Mouse (Mus musculus): ENCODE measurements around the gene Fgr. TPM values are rescaled to one million over a fixed set of nuclear protein-coding genes. Genes with fewer than 3 reads are reported as not detected.
A peak's percentile ranks its signal among the peaks of the same experiment; 100 is the strongest.

Gene Fgr
- polyA plus RNA-seq, 1 experiment from 2014 or later: not detected

- Histone ChIP-seq H3K9ac (0 out of 2 replicates have a peak overlapping the region, but pooled peaks have one; percentile 35), H3K27ac (replicated peaks) (peak overlapping the region; percentile 84), H3K4me3 (no peak overlapping the region), H3K27me3 (no peaks in the 10 kb centered on the region), H3K4me1 (replicated peaks) (peaks cover 100% of the 10 kb centered on the region), H3K36me3 (no peaks in the 10 kb centered on the region), H3K9me3 (no peaks in the 10 kb centered on the region), H3K4me2 (peak overlapping the region; percentile 29)
- WGBS: 19% methylated on average over 12 of the region's 12 CpGs
- no peak; the same call in 1 of the 2 replicates for ATAC-seq (ENCODE audit: low read depth)
Measured at GRCm38 (mm10) chr4:133046691-133047352, 72.9 kb downstream of the Fgr start.

GRCm38 (mm10) chr4:133047353-133048105 is 73.6 kb downstream of the Fgr start:
- peak overlapping the region; percentile 84 for H3K27ac ChIP-seq (replicated peaks)
- no peaks in the 10 kb centered on the region for H3K27me3 ChIP-seq
- WGBS: 10% methylated on average over 16 of the region's 16 CpGs
- H3K4me2 ChIP-seq: peak overlapping the region; percentile 29
- ATAC-seq (ENCODE audit: low read depth): peak; percentile 10; the same call in 1 of the 2 replicates
- H3K9me3 ChIP-seq: no peaks in the 10 kb centered on the region
- H3K9ac ChIP-seq: peak overlapping the region; percentile 51
- H3K4me1 ChIP-seq (replicated peaks): peaks cover 100% of the 10 kb centered on the region
- H3K36me3 ChIP-seq: no peaks in the 10 kb centered on the region
- no peak overlapping the region for H3K4me3 ChIP-seq

- peak overlapping the region; percentile 84 for H3K27ac ChIP-seq (replicated peaks)
- 58% methylated on average over 19 of the region's 19 CpGs for WGBS
- no peaks in the 10 kb centered on the region for H3K9me3 ChIP-seq
- H3K4me3 ChIP-seq: no peak overlapping the region
- no peak overlapping the region for H3K4me2 ChIP-seq
- H3K27me3 ChIP-seq: no peaks in the 10 kb centered on the region
- no peaks in the 10 kb centered on the region for H3K36me3 ChIP-seq
- ATAC-seq (ENCODE audit: low read depth): no peak
- H3K4me1 ChIP-seq (replicated peaks): peaks cover 96% of the 10 kb centered on the region
- peak overlapping the region; percentile 54 for H3K9ac ChIP-seq
Measured at GRCm38 (mm10) chr4:133049071-133049920, 75.4 kb downstream of the Fgr start.

GRCm38 (mm10) chr4:133050196-133050836 is 76.4 kb downstream of the Fgr start:
- Histone ChIP-seq H3K9ac (no peak overlapping the region; the same call in 1 of the 2 replicates), H3K9me3 (no peaks in the 10 kb centered on the region), H3K36me3 (peaks cover 8% of the 10 kb centered on the region), H3K4me1 (replicated peaks) (peaks cover 96% of the 10 kb centered on the region), H3K4me3 (no peak overlapping the region), H3K27me3 (no peaks in the 10 kb centered on the region), H3K27ac (replicated peaks) (no peak overlapping the region; the same call in 1 of the 2 replicates), H3K4me2 (no peak overlapping the region)
- 76% methylated on average over 9 of the region's 9 CpGs for WGBS
- ATAC-seq (ENCODE audit: low read depth): no peak

- Histone ChIP-seq H3K4me2 (no peak overlapping the region), H3K36me3 (peaks cover 14% of the 10 kb centered on the region), H3K9me3 (no peaks in the 10 kb centered on the region), H3K4me1 (replicated peaks) (peaks cover 96% of the 10 kb centered on the region), H3K9ac (peak overlapping the region; percentile 61; the same call in 1 of the 2 replicates), H3K27me3 (no peaks in the 10 kb centered on the region), H3K4me3 (no peak overlapping the region), H3K27ac (replicated peaks) (peak overlapping the region; percentile 64)
- no peak for ATAC-seq (ENCODE audit: low read depth)
- WGBS: 94% methylated on average over 6 of the region's 6 CpGs
Measured at GRCm38 (mm10) chr4:133050837-133051549, 77.1 kb downstream of the Fgr start.

GRCm38 (mm10) chr4:133051550-133051865 is 77.6 kb downstream of the Fgr start:
- Histone ChIP-seq H3K4me2 (no peak overlapping the region), H3K27ac (replicated peaks) (peak overlapping the region; percentile 64), H3K4me3 (no peak overlapping the region), H3K4me1 (replicated peaks) (peaks cover 96% of the 10 kb centered on the region), H3K9ac (peak overlapping the region; percentile 61), H3K27me3 (no peaks in the 10 kb centered on the region), H3K36me3 (peaks cover 14% of the 10 kb centered on the region), H3K9me3 (no peaks in the 10 kb centered on the region)
- no peak for ATAC-seq (ENCODE audit: low read depth)
- WGBS: 68% methylated on average over 14 of the region's 14 CpGs

Other genes starting within 250 kb of the Fgr start
- 3.6 and 5.6 TPM in 2 replicates for gene Xkr8, start 241.5 kb upstream of the Fgr start, polyA plus RNA-seq (2015; fragmentation: Nextera tagmentation; extraction: Ambion mirVana)
- gene Smpdl3b, start 216.8 kb upstream of the Fgr start, polyA plus RNA-seq (2015; fragmentation: Nextera tagmentation; extraction: Ambion mirVana): 0.53 and 0.58 TPM in 2 replicates
- 35.4 and 45.3 TPM in 2 replicates for gene Rpa2, start 205.8 kb upstream of the Fgr start, polyA plus RNA-seq (2015; fragmentation: Nextera tagmentation; extraction: Ambion mirVana)
- 0.47 and 0.90 TPM in 2 replicates for gene Themis2, start 177.7 kb upstream of the Fgr start, polyA plus RNA-seq (2015; fragmentation: Nextera tagmentation; extraction: Ambion mirVana)
- gene Ppp1r8, start 130.9 kb upstream of the Fgr start, polyA plus RNA-seq (2015; fragmentation: Nextera tagmentation; extraction: Ambion mirVana): 44.8 and 49.5 TPM in 2 replicates
- 134 and 143 TPM in 2 replicates for gene Stx12, start 89.6 kb upstream of the Fgr start, polyA plus RNA-seq (2015; fragmentation: Nextera tagmentation; extraction: Ambion mirVana)
- 37.0 and 46.0 TPM in 2 replicates for gene Fam76a, start 51.5 kb upstream of the Fgr start, polyA plus RNA-seq (2015; fragmentation: Nextera tagmentation; extraction: Ambion mirVana)
- gene Ahdc1, start 37.2 kb downstream of the Fgr start, polyA plus RNA-seq (2015; fragmentation: Nextera tagmentation; extraction: Ambion mirVana): 9.4 and 9.9 TPM in 2 replicates
- 34.0 and 36.5 TPM in 2 replicates for gene Wasf2, start 156.4 kb downstream of the Fgr start, polyA plus RNA-seq (2015; fragmentation: Nextera tagmentation; extraction: Ambion mirVana)
- 1.1 and 1.6 TPM in 2 replicates for gene Cd164l2, start 238.0 kb downstream of the Fgr start, polyA plus RNA-seq (2015; fragmentation: Nextera tagmentation; extraction: Ambion mirVana)
- 0.77 and 1.1 TPM in 2 replicates for gene Gpr3, start 238.4 kb downstream of the Fgr start, polyA plus RNA-seq (2015; fragmentation: Nextera tagmentation; extraction: Ambion mirVana)

All from neural tube, embryonic 13.5 days (tissue).